Mouse (Mus musculus): ENCODE measurements at regions not wholly inside any gene's neighbourhood (a gene's known extent, or its start where the extent isn't known, plus 50 kb on each side); places are given as distances from the start of the nearest gene placed in this dataset.
A peak's percentile ranks its signal among the peaks of the same experiment; 100 is the strongest.

DNA sequence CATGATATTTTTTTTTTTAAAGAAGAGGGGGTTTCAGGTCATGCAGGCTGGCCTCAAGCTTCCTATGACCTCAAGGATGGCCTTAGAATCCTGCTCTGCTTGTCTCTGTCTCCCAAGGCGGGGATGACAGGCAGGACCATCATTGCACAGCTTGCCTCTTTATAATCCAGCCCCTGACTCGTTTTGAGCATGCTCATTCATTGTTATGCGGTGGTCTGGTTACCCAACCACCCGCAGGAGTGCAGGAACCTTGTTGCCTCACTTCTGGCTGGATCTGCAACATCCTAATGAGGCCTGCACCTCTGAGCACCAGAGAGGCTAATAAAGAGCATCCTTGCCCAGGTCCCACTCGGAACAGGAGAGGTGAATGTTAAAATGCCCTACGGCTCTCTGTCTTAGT, 63.4 kb downstream of the Irf2bpl start:
- no peak overlapping the region for H3K9ac ChIP-seq (ENCODE audit: low read depth, low read length)

DNA sequence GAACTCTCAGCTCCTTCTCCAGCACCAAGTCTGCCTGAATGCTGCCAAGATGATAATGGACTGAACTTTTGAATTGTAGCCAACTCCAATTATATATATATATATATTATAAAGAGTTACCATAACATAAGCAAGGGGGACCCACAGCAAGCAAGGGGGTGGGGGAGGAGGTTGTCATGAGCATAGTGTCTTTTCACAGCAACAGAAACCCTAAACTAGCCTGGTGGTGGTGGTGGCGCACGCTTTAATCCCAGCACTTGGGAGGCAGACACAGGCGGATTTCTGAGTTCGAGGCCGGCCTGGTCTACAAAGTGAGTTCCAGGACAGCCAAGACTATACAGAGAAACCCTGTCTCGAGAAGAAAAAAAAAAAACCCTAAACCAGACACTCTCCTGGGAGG, 65.0 kb downstream of the Irf2bpl start:
- WGBS = 91% methylated on average over 6 of the region's 6 CpGs
- H3K9ac ChIP-seq (ENCODE audit: low read depth, low read length) = no peak overlapping the region
- no peak overlapping the region for H3K27ac ChIP-seq (ENCODE audit: low read depth, low read length)
- peaks cover 56% of the 10 kb centered on the region for H3K4me1 ChIP-seq (ENCODE audit: control insufficient read depth, insufficient read depth, low read depth, low read length)
- no peak overlapping the region for H3K4me2 ChIP-seq (ENCODE audit: low read length)
- no peak for ATAC-seq
- H3K4me3 ChIP-seq (ENCODE audit: low read length) = no peak overlapping the region
- H3K9me3 ChIP-seq (ENCODE audit: control insufficient read depth, low read length) = no peaks in the 10 kb centered on the region
- H3K36me3 ChIP-seq (ENCODE audit: control insufficient read depth, insufficient read depth, low read length) = no peaks in the 10 kb centered on the region
- no peaks in the 10 kb centered on the region for H3K27me3 ChIP-seq (replicated peaks; ENCODE audit: control insufficient read depth, insufficient read depth, low read length)

More for the DNA sequence above, 63.4 kb downstream of the Irf2bpl start:
- Histone ChIP-seq H3K4me1 (ENCODE audit: control insufficient read depth, insufficient read depth, low read depth, low read length) (peaks cover 52% of the 10 kb centered on the region), H3K4me2 (ENCODE audit: low read length) (no peak overlapping the region), H3K27ac (ENCODE audit: low read depth, low read length) (peak overlapping the region; percentile 53), H3K4me3 (ENCODE audit: low read length) (no peak overlapping the region), H3K9me3 (ENCODE audit: control insufficient read depth, low read length) (no peaks in the 10 kb centered on the region), H3K36me3 (ENCODE audit: control insufficient read depth, insufficient read depth, low read length) (no peaks in the 10 kb centered on the region), H3K27me3 (replicated peaks; ENCODE audit: control insufficient read depth, insufficient read depth, low read length) (no peaks in the 10 kb centered on the region)
- ATAC-seq = no peak
- WGBS = 46% methylated on average over 6 of the region's 6 CpGs

DNA sequence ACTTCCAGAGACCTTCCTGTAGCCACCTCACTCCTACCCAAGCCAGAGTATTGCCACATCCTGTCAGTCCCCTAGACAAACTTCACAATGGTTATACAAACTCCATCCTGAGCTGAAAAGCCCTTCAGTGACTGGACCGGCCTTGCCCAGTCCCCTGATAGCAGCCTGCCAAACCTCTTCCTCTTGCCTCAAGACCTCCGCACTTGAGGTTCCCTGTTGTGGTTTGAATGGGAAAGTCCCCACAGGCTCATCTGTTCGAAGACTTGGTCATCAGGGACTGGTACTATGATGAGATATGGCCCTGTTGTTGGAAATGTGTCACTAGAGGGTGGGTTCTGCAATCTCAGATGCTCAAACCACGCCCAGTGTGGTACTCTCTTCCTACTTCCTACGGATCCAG, 65.4 kb downstream of the Irf2bpl start:
- H3K27me3 ChIP-seq (replicated peaks; ENCODE audit: control insufficient read depth, insufficient read depth, low read length) = no peaks in the 10 kb centered on the region
- H3K4me2 ChIP-seq (ENCODE audit: low read length) = no peak overlapping the region
- H3K9ac ChIP-seq (ENCODE audit: low read depth, low read length) = no peak overlapping the region
- no peaks in the 10 kb centered on the region for H3K9me3 ChIP-seq (ENCODE audit: control insufficient read depth, low read length)
- H3K27ac ChIP-seq (ENCODE audit: low read depth, low read length) = no peak overlapping the region
- no peaks in the 10 kb centered on the region for H3K36me3 ChIP-seq (ENCODE audit: control insufficient read depth, insufficient read depth, low read length)
- WGBS = 81% methylated on average over 5 of the region's 5 CpGs
- no peak for ATAC-seq
- no peak overlapping the region for H3K4me3 ChIP-seq (ENCODE audit: low read length)
- peaks cover 55% of the 10 kb centered on the region for H3K4me1 ChIP-seq (ENCODE audit: control insufficient read depth, insufficient read depth, low read depth, low read length)

DNA sequence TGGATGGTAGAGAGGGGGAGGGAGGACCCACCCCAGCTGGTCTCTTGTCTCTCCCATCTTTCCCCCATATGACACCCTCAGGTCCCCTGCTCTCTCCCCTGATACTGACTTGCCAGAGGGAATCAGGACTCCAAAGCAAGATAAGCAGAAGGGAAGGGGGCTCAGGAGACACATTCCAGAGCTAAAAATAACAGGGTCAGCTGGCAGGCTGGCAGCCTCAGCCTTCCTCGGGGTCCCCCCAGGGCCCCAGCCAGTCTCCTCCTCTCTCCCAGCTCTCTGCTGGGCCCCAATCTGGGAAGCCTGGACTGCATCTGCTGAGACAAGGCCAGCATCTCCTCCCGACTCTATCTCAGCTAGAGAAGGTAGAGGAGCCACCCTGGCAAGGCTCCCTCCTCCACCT, 66.4 kb downstream of the Irf2bpl start:
- 38% methylated on average over 2 of the region's 2 CpGs for WGBS
- Histone ChIP-seq H3K4me1 (ENCODE audit: control insufficient read depth, insufficient read depth, low read depth, low read length) (peaks cover 45% of the 10 kb centered on the region), H3K4me2 (ENCODE audit: low read length) (no peak overlapping the region), H3K27me3 (replicated peaks; ENCODE audit: control insufficient read depth, insufficient read depth, low read length) (no peaks in the 10 kb centered on the region), H3K9ac (ENCODE audit: low read depth, low read length) (peak overlapping the region; percentile 33; the same call in 1 of the 2 replicates), H3K9me3 (ENCODE audit: control insufficient read depth, low read length) (no peaks in the 10 kb centered on the region), H3K4me3 (ENCODE audit: low read length) (no peak overlapping the region), H3K36me3 (ENCODE audit: control insufficient read depth, insufficient read depth, low read length) (no peaks in the 10 kb centered on the region), H3K27ac (ENCODE audit: low read depth, low read length) (peak overlapping the region; percentile 95)
- ATAC-seq = no peak

DNA sequence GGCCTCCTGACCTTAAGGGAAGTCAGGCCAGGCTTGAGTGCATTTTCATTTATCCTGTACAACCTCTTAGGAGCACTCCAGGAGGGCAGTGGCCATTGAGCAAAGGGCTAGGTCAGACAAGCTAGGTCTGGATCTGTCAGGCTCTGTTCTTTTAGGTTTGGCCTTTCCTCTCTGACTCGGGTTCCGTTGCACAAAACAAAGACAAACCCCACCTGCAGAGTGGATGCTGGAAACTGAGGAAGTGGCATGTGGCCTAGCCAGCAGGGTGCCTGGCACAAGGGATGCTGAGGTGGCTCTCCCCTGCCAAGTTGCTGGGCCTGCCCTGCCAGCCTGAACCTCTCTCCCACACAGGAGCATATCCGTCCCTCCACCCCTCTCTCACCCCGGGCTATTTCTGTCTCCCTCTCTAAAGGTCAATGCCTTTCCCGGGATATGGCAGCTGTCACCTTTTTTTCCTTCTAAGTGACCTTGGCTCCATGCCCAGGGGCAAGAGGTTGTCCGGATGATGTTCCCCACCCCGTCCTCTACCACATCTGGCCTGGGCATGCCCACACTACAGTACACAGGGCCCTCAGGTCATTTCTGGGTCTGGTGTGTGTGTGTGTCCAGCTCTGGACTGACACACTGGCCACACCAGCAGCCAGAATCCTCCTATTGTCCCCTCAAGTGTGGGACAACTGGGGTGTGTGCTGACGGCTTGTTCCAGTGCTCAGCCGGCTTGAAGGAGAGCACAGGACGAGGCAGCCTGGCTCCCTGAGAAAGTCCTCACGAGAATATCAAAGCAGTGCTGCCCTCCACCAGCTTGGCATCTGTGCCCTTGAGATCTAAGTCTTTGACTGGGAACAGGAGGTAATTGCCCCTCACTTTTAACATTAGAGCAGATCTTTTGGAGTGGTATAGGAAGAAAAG, 67.6 kb downstream of the Irf2bpl start:
- peak overlapping the region; percentile 62 for H3K9ac ChIP-seq (ENCODE audit: low read depth, low read length)

DNA sequence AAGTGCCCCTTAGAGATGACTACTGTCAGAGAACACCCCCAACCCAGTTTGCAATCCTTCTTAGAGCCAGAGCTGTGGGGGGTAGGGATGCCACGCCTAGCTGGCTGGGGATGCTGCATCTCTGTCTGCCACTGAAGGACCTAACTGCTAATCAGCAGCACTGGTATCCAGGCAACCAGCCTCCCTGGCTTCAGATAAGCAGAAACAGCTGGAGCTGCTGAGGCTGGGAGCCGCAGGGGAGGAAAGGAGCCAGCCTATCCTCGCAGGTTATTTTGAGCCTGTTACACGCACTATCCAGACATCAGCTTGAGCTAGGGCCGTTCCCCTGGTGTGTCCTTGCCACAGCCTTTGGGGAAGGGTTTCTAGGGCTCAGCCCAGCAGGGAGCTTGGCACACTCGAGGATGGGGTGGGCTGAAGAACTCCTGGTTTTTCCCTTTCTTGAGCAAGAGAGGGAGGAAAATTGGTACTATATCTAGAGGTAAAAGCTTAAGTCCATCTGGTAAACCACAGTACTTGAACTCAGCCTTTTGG, 68.4 kb downstream of the Irf2bpl start:
- ATAC-seq = peak; percentile 87
- no peaks in the 10 kb centered on the region for H3K9me3 ChIP-seq (ENCODE audit: control insufficient read depth, low read length)
- H3K27ac ChIP-seq (ENCODE audit: low read depth, low read length) = peak overlapping the region; percentile 95
- H3K9ac ChIP-seq (ENCODE audit: low read depth, low read length) = peak overlapping the region; percentile 62
- H3K27me3 ChIP-seq (replicated peaks; ENCODE audit: control insufficient read depth, insufficient read depth, low read length) = no peaks in the 10 kb centered on the region
- peak overlapping the region; percentile 28 for H3K4me2 ChIP-seq (ENCODE audit: low read length)
- peaks cover 47% of the 10 kb centered on the region for H3K4me1 ChIP-seq (ENCODE audit: control insufficient read depth, insufficient read depth, low read depth, low read length)
- H3K4me3 ChIP-seq (ENCODE audit: low read length) = no peak overlapping the region
- no peaks in the 10 kb centered on the region for H3K36me3 ChIP-seq (ENCODE audit: control insufficient read depth, insufficient read depth, low read length)
- WGBS = 1% methylated on average over 6 of the region's 6 CpGs

More for the DNA sequence above, 67.6 kb downstream of the Irf2bpl start:
- WGBS = 19% methylated on average over 11 of the region's 11 CpGs
- Histone ChIP-seq H3K36me3 (ENCODE audit: control insufficient read depth, insufficient read depth, low read length) (no peaks in the 10 kb centered on the region), H3K4me3 (ENCODE audit: low read length) (no peak overlapping the region), H3K27me3 (replicated peaks; ENCODE audit: control insufficient read depth, insufficient read depth, low read length) (no peaks in the 10 kb centered on the region), H3K27ac (ENCODE audit: low read depth, low read length) (peak overlapping the region; percentile 95), H3K4me1 (ENCODE audit: control insufficient read depth, insufficient read depth, low read depth, low read length) (peaks cover 47% of the 10 kb centered on the region), H3K9me3 (ENCODE audit: control insufficient read depth, low read length) (no peaks in the 10 kb centered on the region), H3K4me2 (ENCODE audit: low read length) (no peak overlapping the region; the same call in 1 of the 2 replicates)
- peak; percentile 7; the same call in 1 of the 2 replicates for ATAC-seq

DNA sequence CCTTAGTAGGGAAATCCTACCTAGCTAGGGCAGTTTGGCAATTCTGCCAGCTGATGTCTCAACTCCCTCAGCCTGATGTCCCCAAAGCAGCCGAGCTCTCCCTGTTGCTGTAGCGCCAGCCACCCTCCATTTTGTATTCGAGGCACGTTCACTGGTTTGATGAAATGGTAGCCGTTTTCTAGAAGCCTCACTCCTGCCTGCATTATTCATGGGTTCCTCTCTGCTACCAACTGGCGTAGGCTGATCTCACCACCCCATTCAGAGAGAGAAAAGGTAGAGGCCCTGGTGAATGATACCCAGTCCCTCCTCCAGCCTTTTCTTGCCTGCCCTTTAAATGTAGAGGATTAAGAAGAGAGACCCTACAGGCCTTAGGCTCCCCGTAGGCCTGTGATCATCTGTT, 69.9 kb downstream of the Irf2bpl start:
- peak overlapping the region; percentile 95 for H3K27ac ChIP-seq (ENCODE audit: low read depth, low read length)
- WGBS = 35% methylated on average over 7 of the region's 7 CpGs
- H3K4me3 ChIP-seq (ENCODE audit: low read length) = no peak overlapping the region
- ATAC-seq = no peak
- H3K27me3 ChIP-seq (replicated peaks; ENCODE audit: control insufficient read depth, insufficient read depth, low read length) = no peaks in the 10 kb centered on the region
- H3K4me1 ChIP-seq (ENCODE audit: control insufficient read depth, insufficient read depth, low read depth, low read length) = peaks cover 56% of the 10 kb centered on the region
- no peak overlapping the region for H3K4me2 ChIP-seq (ENCODE audit: low read length)
- H3K9me3 ChIP-seq (ENCODE audit: control insufficient read depth, low read length) = no peaks in the 10 kb centered on the region
- no peaks in the 10 kb centered on the region for H3K36me3 ChIP-seq (ENCODE audit: control insufficient read depth, insufficient read depth, low read length)
- no peak overlapping the region for H3K9ac ChIP-seq (ENCODE audit: low read depth, low read length)

Data from hindbrain, embryonic 16.5 days (tissue).